Mouse (Mus musculus): Measurements from ENCODE around the gene Dusp7. TPM values are rescaled to one million over a fixed set of nuclear protein-coding genes. Genes with fewer than 3 reads are reported as not detected.

The Dusp7 gene
- polyA plus RNA-seq, 1 experiment from 2014 or later, result 10.3 TPM

GRCm38 (mm10) chr9:106338462-106339172 lies 29.8 kb upstream of the Dusp7 start:
- Histone ChIP-seq H3K27me3 (replicated peaks; ENCODE audit: control insufficient read depth, insufficient read depth, low read length) (no peaks in the 10 kb centered on the region), H3K4me1 (replicated peaks; ENCODE audit: control insufficient read depth, insufficient read depth, low read length) (peaks cover 15% of the 10 kb centered on the region), H3K27ac (ENCODE audit: low read length) (peak overlapping the region; percentile 41), H3K36me3 (ENCODE audit: control insufficient read depth, insufficient read depth) (no peaks in the 10 kb centered on the region), H3K9me3 (ENCODE audit: control insufficient read depth, low read length) (no peaks in the 10 kb centered on the region), H3K9ac (replicated peaks; ENCODE audit: low read depth, low read length) (no peak overlapping the region), H3K4me2 (ENCODE audit: low read length) (no peak overlapping the region), H3K4me3 (replicated peaks; ENCODE audit: low read length) (no peak overlapping the region)
- no peak for ATAC-seq
- 8% methylated on average over 10 of the region's 10 CpGs for WGBS

GRCm38 (mm10) chr9:106339173-106339558 lies 29.3 kb upstream of the Dusp7 start:
- no peak for ATAC-seq
- 44% methylated on average over 6 of the region's 6 CpGs for WGBS
- Histone ChIP-seq H3K4me1 (replicated peaks; ENCODE audit: control insufficient read depth, insufficient read depth, low read length) (peaks cover 15% of the 10 kb centered on the region), H3K36me3 (ENCODE audit: control insufficient read depth, insufficient read depth) (no peaks in the 10 kb centered on the region), H3K9me3 (ENCODE audit: control insufficient read depth, low read length) (no peaks in the 10 kb centered on the region), H3K27me3 (replicated peaks; ENCODE audit: control insufficient read depth, insufficient read depth, low read length) (no peaks in the 10 kb centered on the region), H3K4me2 (ENCODE audit: low read length) (no peak overlapping the region), H3K9ac (replicated peaks; ENCODE audit: low read depth, low read length) (no peak overlapping the region), H3K4me3 (replicated peaks; ENCODE audit: low read length) (no peak overlapping the region), H3K27ac (ENCODE audit: low read length) (peak overlapping the region; percentile 16; the same call in 1 of the 2 replicates)

GRCm38 (mm10) chr9:106339730-106340129 lies 28.7 kb upstream of the Dusp7 start:
- no peak overlapping the region for H3K4me3 ChIP-seq (replicated peaks; ENCODE audit: low read length)
- H3K36me3 ChIP-seq (ENCODE audit: control insufficient read depth, insufficient read depth), result no peaks in the 10 kb centered on the region
- no peak for ATAC-seq
- no peak overlapping the region for H3K4me2 ChIP-seq (ENCODE audit: low read length)
- peaks cover 15% of the 10 kb centered on the region for H3K4me1 ChIP-seq (replicated peaks; ENCODE audit: control insufficient read depth, insufficient read depth, low read length)
- WGBS, result 85% methylated on average over 4 of the region's 4 CpGs
- no peak overlapping the region for H3K27ac ChIP-seq (ENCODE audit: low read length)
- no peak overlapping the region for H3K9ac ChIP-seq (replicated peaks; ENCODE audit: low read depth, low read length)
- no peaks in the 10 kb centered on the region for H3K27me3 ChIP-seq (replicated peaks; ENCODE audit: control insufficient read depth, insufficient read depth, low read length)
- no peaks in the 10 kb centered on the region for H3K9me3 ChIP-seq (ENCODE audit: control insufficient read depth, low read length)

GRCm38 (mm10) chr9:106340501-106341312 lies 27.7 kb upstream of the Dusp7 start:
- WGBS, result 66% methylated on average over 13 of the region's 13 CpGs
- H3K4me3 ChIP-seq (replicated peaks; ENCODE audit: low read length), result no peak overlapping the region
- H3K36me3 ChIP-seq (ENCODE audit: control insufficient read depth, insufficient read depth), result no peaks in the 10 kb centered on the region
- H3K4me1 ChIP-seq (replicated peaks; ENCODE audit: control insufficient read depth, insufficient read depth, low read length), result peaks cover 18% of the 10 kb centered on the region
- H3K27ac ChIP-seq (ENCODE audit: low read length), result no peak overlapping the region
- H3K9ac ChIP-seq (replicated peaks; ENCODE audit: low read depth, low read length), result no peak overlapping the region
- no peak for ATAC-seq
- no peak overlapping the region for H3K4me2 ChIP-seq (ENCODE audit: low read length)
- no peaks in the 10 kb centered on the region for H3K27me3 ChIP-seq (replicated peaks; ENCODE audit: control insufficient read depth, insufficient read depth, low read length)
- H3K9me3 ChIP-seq (ENCODE audit: control insufficient read depth, low read length), result no peaks in the 10 kb centered on the region

GRCm38 (mm10) chr9:106341313-106341686 lies 27.1 kb upstream of the Dusp7 start:
- Histone ChIP-seq H3K36me3 (ENCODE audit: control insufficient read depth, insufficient read depth) (no peaks in the 10 kb centered on the region), H3K4me2 (ENCODE audit: low read length) (no peak overlapping the region), H3K4me3 (replicated peaks; ENCODE audit: low read length) (no peak overlapping the region), H3K27me3 (replicated peaks; ENCODE audit: control insufficient read depth, insufficient read depth, low read length) (no peaks in the 10 kb centered on the region), H3K4me1 (replicated peaks; ENCODE audit: control insufficient read depth, insufficient read depth, low read length) (peaks cover 18% of the 10 kb centered on the region), H3K9me3 (ENCODE audit: control insufficient read depth, low read length) (no peaks in the 10 kb centered on the region), H3K27ac (ENCODE audit: low read length) (no peak overlapping the region), H3K9ac (replicated peaks; ENCODE audit: low read depth, low read length) (no peak overlapping the region)
- 85% methylated on average over 3 of the region's 3 CpGs for WGBS
- no peak for ATAC-seq

DNA sequence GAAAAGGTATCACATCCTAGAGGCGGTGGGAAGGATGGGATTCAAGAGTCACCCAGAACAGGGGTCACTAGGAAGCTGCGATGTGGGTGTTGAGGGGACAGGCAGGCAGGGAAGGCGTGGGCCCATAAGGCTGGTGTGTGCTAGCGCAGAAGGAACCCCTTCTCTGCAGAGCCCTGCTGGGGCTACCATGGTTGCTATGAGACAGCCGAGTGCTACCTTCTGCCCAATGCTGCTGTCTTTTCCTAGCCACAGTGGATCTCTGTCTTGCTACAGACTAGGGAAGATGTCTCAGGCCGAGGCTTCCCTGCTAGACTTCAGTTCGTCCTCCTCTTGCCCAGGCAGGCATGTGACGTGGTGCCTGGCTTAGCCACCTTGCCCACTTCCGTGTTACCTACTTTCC lies 25.9 kb upstream of the Dusp7 start:
- H3K4me2 ChIP-seq (ENCODE audit: low read length), result no peak overlapping the region
- no peak overlapping the region for H3K27ac ChIP-seq (ENCODE audit: low read length)
- H3K9me3 ChIP-seq (ENCODE audit: control insufficient read depth, low read length), result no peaks in the 10 kb centered on the region
- H3K27me3 ChIP-seq (replicated peaks; ENCODE audit: control insufficient read depth, insufficient read depth, low read length), result no peaks in the 10 kb centered on the region
- 87% methylated on average over 9 of the region's 9 CpGs for WGBS
- no peak for ATAC-seq
- no peak overlapping the region for H3K4me3 ChIP-seq (replicated peaks; ENCODE audit: low read length)
- no peak overlapping the region for H3K9ac ChIP-seq (replicated peaks; ENCODE audit: low read depth, low read length)
- H3K36me3 ChIP-seq (ENCODE audit: control insufficient read depth, insufficient read depth), result no peaks in the 10 kb centered on the region
- H3K4me1 ChIP-seq (replicated peaks; ENCODE audit: control insufficient read depth, insufficient read depth, low read length), result peaks cover 18% of the 10 kb centered on the region

- Histone ChIP-seq H3K27ac (ENCODE audit: low read length) (no peak overlapping the region), H3K4me3 (replicated peaks; ENCODE audit: low read length) (no peak overlapping the region), H3K27me3 (replicated peaks; ENCODE audit: control insufficient read depth, insufficient read depth, low read length) (no peaks in the 10 kb centered on the region), H3K4me1 (replicated peaks; ENCODE audit: control insufficient read depth, insufficient read depth, low read length) (peaks cover 3% of the 10 kb centered on the region; the same call in 1 of the 2 replicates), H3K36me3 (ENCODE audit: control insufficient read depth, insufficient read depth) (no peaks in the 10 kb centered on the region), H3K9me3 (ENCODE audit: control insufficient read depth, low read length) (no peaks in the 10 kb centered on the region), H3K4me2 (ENCODE audit: low read length) (no peak overlapping the region), H3K9ac (replicated peaks; ENCODE audit: low read depth, low read length) (no peak overlapping the region)
- no peak for ATAC-seq
- WGBS, result 21% methylated on average over 6 of the region's 6 CpGs
Measured at GRCm38 (mm10) chr9:106345167-106345566, 23.3 kb upstream of the Dusp7 start.

GRCm38 (mm10) chr9:106345630-106346029 lies 22.8 kb upstream of the Dusp7 start:
- no peak for ATAC-seq
- Histone ChIP-seq H3K4me3 (replicated peaks; ENCODE audit: low read length) (no peak overlapping the region), H3K9ac (replicated peaks; ENCODE audit: low read depth, low read length) (no peak overlapping the region), H3K4me2 (ENCODE audit: low read length) (no peak overlapping the region), H3K4me1 (replicated peaks; ENCODE audit: control insufficient read depth, insufficient read depth, low read length) (peaks cover 3% of the 10 kb centered on the region; the same call in 1 of the 2 replicates), H3K36me3 (ENCODE audit: control insufficient read depth, insufficient read depth) (no peaks in the 10 kb centered on the region), H3K27me3 (replicated peaks; ENCODE audit: control insufficient read depth, insufficient read depth, low read length) (no peaks in the 10 kb centered on the region), H3K27ac (ENCODE audit: low read length) (no peak overlapping the region), H3K9me3 (ENCODE audit: control insufficient read depth, low read length) (no peaks in the 10 kb centered on the region)
- 47% methylated on average over 6 of the region's 6 CpGs for WGBS

- Histone ChIP-seq H3K4me2 (ENCODE audit: low read length) (no peak overlapping the region), H3K4me1 (replicated peaks; ENCODE audit: control insufficient read depth, insufficient read depth, low read length) (peaks cover 3% of the 10 kb centered on the region; the same call in 1 of the 2 replicates)
- 79% methylated on average over 10 of the region's 10 CpGs for WGBS
Measured at GRCm38 (mm10) chr9:106348281-106348680, 20.2 kb upstream of the Dusp7 start.

More at GRCm38 (mm10) chr9:106348281-106348680, 20.2 kb upstream of the Dusp7 start:
- no peaks in the 10 kb centered on the region for H3K9me3 ChIP-seq (ENCODE audit: control insufficient read depth, low read length)
- no peaks in the 10 kb centered on the region for H3K36me3 ChIP-seq (ENCODE audit: control insufficient read depth, insufficient read depth)
- no peak overlapping the region for H3K27ac ChIP-seq (ENCODE audit: low read length)
- no peaks in the 10 kb centered on the region for H3K27me3 ChIP-seq (replicated peaks; ENCODE audit: control insufficient read depth, insufficient read depth, low read length)
- H3K9ac ChIP-seq (replicated peaks; ENCODE audit: low read depth, low read length), result no peak overlapping the region
- no peak overlapping the region for H3K4me3 ChIP-seq (replicated peaks; ENCODE audit: low read length)
- no peak for ATAC-seq

Measured in forebrain, embryonic 16.5 days (tissue).